Mouse (Mus musculus): ENCODE results near the gene Scn3b. TPM values are rescaled to one million over a fixed set of nuclear protein-coding genes. Genes with fewer than 3 reads are reported as not detected.

The Scn3b gene
- total RNA-seq (2018; cell fraction: chromatin; rRNA removed): 10 to 100 TPM in 1 of 26 experiments, 1 to 10 TPM in 21, under 1 TPM in 4; 0.55 to 10.7 (median 2.5) TPM
- 1 to 10 TPM; 1.3 to 8.7 (median 3.2) TPM for total RNA-seq (2018; cell fraction: cytosol; rRNA removed)
- total RNA-seq (2018; cell fraction: nucleus; rRNA removed): 10 to 100 TPM in 2 of 26 experiments, 1 to 10 TPM in 23, under 1 TPM in 1; 0.92 to 16.0 (median 3.5) TPM
- polyA plus RNA-seq (2018): 2.1 to 5.9 TPM (median 5.8 TPM) in 3 replicates

DNA sequence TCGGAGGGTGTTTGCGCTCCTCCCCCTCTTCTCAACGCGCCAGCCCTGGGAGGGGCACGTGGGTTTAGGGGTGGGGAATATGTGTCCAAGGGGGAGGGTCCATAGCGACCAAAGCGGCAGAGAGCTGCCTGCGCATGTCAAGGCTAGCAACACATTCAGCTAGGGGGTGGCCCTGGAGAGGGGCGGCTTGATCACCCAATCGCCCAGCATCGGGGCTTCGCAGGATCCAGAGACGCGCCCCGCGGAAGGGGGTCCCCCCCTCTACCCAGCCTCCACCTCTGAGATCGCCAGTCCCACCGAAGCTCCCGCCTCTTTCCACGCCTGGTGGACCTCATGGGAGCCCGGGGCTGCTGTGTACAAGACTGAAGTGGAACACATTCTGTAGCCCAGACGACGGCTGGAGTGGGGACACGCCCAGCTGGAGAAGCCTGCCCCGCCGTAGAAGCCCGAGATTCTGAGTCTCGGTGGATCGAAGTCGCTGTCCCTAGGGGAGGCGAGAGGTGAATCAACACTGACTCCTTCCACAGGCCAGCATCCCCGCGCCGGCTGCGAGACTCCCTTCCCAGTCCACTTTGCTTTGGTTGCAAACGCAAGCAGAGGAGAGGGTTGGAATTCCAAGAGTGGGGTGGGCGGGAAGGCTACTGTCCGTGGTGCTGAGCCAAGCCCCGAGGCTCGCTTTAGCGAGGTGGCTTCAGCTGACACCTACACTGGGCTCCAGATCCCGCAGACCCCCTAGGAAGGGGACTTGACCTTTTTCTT, at the start of gene Scn3b:
Gene Scn3b (plus strand): TSS at position 115 of the 759 bp plus-strand sequence.
- Histone ChIP-seq H3K27ac (no peak within 1 kb of the TSS), H3K36me3 (ENCODE audit: inconsistent target) (no peaks in the 10 kb centered on the region), H3K4me3 (ENCODE audit: inconsistent target) (peak within 1 kb of the TSS; percentile 28), H3K79me2 (ENCODE audit: inconsistent target) (no peaks in the 10 kb centered on the region)
- WGBS (ENCODE audit: missing documents): 4% methylated on average over 39 of the region's 42 CpGs

DNA sequence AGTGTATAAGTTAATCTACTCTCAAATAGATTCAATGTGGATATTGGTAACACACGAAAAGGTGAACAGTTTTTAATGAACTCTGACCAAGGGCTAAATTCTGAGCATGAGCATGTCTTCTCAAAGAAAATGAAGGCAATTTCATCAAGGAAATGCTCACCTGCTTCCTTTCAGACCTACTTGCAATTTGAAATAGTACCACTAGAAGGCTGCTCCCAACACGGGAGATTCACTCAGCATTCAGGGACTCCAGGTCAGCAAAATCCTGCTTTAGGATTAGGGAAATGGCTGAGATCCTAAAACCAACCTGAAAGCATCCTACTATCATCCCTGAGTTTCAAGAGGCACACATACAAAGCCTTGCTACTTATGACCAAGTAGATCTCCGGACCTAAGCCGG, 44.7 kb upstream of the Scn3b start:
- Histone ChIP-seq H3K79me2 (ENCODE audit: inconsistent target) (no peaks in the 10 kb centered on the region), H3K4me3 (ENCODE audit: inconsistent target) (no peak overlapping the region), H3K27ac (no peak overlapping the region), H3K36me3 (ENCODE audit: inconsistent target) (no peaks in the 10 kb centered on the region)
- WGBS (ENCODE audit: missing documents): 75% methylated on average over 4 of the region's 4 CpGs

DNA sequence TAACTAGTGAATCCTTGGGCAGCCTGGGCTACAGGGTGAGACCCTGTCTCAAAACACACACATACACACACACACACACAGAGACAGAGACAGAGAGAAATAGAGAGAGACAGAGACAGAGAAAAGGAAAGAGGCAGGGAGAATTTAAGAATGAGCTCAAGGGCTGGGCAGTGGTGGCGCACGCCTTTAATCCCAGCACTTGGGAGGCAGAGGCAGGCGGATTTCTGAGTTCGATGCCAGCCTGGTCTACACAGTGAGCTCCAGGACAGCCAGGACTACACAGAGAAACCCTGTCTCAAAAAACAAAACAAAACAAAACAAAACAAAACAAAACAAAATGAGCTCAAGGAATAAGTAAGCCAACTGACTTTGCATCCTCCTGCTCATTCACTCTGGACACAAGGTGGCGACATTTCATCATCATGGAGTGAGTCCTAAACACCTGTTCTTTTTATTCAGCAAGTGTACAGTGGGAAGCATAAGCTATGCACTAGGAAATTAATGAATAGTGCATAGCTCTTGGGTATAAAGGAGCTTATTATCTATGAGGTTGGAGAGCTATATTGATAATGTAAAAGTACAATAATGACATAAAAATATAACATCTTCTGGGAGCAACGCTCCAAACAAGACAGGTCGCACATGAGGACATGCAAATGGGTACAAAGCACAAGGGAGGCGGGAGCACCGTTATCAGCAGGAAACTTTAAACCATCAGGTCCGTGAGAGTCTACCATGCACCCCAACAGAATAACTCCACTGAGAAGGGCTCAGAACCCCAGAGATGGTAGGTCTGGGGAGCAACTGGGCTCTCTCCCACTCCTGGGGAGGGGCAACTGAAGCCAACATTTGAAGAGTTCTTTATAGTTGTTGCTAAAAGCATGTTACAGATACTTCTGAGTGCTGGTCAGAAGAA, 40.9 kb upstream of the Scn3b start:
- Histone ChIP-seq H3K36me3 (ENCODE audit: inconsistent target) (no peaks in the 10 kb centered on the region), H3K4me3 (ENCODE audit: inconsistent target) (no peak overlapping the region), H3K79me2 (ENCODE audit: inconsistent target) (no peaks in the 10 kb centered on the region), H3K27ac (no peak overlapping the region)
- WGBS (ENCODE audit: missing documents): 56% methylated on average over 10 of the region's 10 CpGs

DNA sequence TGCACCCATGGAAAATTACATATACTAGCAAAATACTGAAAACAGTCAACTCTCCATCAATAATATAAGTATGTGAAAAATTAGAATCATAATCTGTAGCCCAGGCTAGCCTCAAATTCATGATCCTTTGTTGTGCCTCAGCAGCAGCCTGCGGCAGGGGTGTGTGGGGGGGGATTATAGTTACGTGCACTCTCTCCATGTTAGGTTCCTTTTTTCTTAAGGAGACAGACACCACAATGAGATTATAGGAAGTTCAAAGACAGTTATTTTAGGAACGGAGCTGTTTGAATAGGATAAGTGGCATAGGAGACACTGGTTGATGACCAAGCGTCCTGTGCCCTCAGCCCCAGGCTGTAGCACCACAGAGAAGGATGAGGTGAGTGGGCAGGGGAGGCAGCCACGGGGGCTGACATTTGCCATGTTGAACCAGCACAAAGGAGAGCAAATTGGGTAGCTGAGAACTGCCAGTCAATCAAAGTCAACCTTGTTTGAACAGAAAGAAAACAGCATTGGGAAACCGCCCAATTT, 40.1 kb upstream of the Scn3b start:
- H3K79me2 ChIP-seq (ENCODE audit: inconsistent target): no peaks in the 10 kb centered on the region
- H3K36me3 ChIP-seq (ENCODE audit: inconsistent target): no peaks in the 10 kb centered on the region
- WGBS (ENCODE audit: missing documents): 15% methylated on average over 6 of the region's 6 CpGs
- H3K27ac ChIP-seq: no peak overlapping the region
- H3K4me3 ChIP-seq (ENCODE audit: inconsistent target): no peak overlapping the region

DNA sequence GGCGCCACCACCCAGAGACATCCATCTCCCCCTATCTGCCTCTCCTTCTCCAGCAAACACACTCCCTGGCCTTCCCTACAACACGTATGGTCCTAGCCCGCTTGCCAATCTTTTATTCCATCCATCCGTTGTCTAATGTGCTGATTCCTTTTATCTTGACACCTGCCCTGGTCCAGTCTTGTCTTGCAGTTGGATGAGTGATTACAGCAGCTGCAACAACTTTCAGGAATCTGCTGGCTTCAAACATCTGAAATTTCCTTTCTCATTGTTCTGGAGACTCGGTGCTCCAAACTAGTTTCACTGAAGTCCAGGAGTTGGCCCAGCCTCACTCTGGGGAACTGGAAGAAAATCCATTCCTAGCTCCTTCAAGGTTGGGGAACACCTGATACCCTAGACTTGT, 39.5 kb upstream of the Scn3b start:
- Histone ChIP-seq H3K4me3 (ENCODE audit: inconsistent target) (no peak overlapping the region), H3K36me3 (ENCODE audit: inconsistent target) (no peaks in the 10 kb centered on the region), H3K79me2 (ENCODE audit: inconsistent target) (no peaks in the 10 kb centered on the region), H3K27ac (no peak overlapping the region)
- WGBS (ENCODE audit: missing documents): 98% methylated on average over 5 of the region's 5 CpGs

DNA sequence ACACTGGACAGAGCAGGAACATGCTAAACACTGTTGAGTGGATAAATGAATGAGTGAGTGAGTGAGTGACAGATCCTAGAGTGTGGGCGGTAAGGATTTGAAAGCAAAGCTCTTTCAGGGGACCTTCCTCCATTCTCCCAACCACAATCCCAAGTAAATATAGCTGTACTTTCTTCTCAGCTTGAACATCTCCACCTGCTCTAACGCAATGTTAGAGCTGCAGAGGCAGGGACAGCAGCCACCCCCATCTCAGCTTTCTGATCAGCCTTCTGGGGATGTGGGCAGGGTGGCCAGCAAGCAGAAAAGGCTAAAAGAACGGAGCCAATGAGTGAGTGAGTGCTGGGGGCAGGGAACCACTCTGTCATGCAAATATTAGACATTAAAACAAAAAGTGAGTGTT, 38.0 kb upstream of the Scn3b start:
- no peaks in the 10 kb centered on the region for H3K36me3 ChIP-seq (ENCODE audit: inconsistent target)
- H3K79me2 ChIP-seq (ENCODE audit: inconsistent target): no peaks in the 10 kb centered on the region
- H3K4me3 ChIP-seq (ENCODE audit: inconsistent target): no peak overlapping the region
- no peak overlapping the region for H3K27ac ChIP-seq
- 93% methylated on average over 3 of the region's 3 CpGs for WGBS (ENCODE audit: missing documents)

DNA sequence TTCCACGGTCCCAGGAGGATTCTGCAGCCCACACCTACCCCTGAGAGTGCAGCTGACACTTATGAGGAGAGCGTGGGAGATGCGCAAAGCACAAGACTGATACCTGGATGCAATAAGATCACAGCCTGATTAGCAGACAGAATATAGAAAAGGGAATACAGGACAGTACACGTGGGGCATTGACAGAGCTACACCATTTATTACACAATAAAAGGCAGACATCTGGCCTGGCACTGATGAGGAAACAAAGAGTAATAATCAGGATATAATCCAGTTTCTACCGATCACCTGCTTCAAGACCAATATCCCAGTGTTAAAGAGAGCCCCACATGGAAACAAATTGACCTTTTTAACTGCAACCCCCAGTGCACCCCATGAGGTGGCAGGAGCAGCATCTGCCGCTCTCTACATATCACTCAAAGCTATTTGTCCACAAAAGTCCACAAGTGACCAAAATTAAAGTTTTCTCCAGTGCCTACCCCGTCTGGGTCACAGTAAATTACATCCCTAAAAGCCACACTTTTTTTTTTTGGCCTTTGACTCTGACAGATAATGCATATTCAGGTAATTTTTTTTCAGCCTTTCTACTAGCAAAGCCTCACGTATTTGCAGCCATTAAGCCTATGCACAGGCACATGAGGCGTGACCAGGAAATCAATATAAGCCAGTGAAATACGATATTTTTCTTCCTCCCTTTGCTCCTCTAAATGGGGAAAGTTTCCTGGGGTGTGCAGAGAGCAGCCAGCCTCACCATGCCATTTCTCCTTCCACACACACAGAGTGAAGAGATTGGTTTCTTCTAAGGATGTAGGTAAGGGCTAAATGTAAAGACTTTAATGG, 34.6 kb upstream of the Scn3b start:
- Histone ChIP-seq H3K4me3 (ENCODE audit: inconsistent target) (no peak overlapping the region), H3K79me2 (ENCODE audit: inconsistent target) (no peaks in the 10 kb centered on the region), H3K27ac (no peak overlapping the region), H3K36me3 (ENCODE audit: inconsistent target) (no peaks in the 10 kb centered on the region)
- WGBS (ENCODE audit: missing documents): 82% methylated on average over 10 of the region's 10 CpGs

DNA sequence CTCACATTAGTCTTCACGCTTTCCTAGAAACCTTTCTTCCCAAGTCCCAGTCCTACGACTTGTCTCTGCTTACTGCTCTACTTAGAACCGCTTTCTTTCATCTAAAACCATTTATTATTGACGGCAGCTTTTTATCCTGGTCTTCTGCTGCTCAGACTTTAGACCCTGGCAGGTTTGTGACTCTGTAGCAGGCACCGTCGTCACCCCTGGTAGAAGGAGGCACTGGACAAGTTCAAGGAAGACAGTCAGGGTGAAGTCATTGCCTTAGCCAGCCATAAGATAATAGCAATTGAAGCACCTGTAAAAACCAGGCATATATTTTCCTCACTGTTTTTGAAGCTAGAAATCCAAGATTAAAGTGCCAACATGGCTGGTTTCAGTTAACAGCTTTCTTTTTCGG, 33.8 kb upstream of the Scn3b start:
- no peak overlapping the region for H3K27ac ChIP-seq
- no peaks in the 10 kb centered on the region for H3K79me2 ChIP-seq (ENCODE audit: inconsistent target)
- H3K36me3 ChIP-seq (ENCODE audit: inconsistent target): no peaks in the 10 kb centered on the region
- 93% methylated on average over 7 of the region's 7 CpGs for WGBS (ENCODE audit: missing documents)
- no peak overlapping the region for H3K4me3 ChIP-seq (ENCODE audit: inconsistent target)

DNA sequence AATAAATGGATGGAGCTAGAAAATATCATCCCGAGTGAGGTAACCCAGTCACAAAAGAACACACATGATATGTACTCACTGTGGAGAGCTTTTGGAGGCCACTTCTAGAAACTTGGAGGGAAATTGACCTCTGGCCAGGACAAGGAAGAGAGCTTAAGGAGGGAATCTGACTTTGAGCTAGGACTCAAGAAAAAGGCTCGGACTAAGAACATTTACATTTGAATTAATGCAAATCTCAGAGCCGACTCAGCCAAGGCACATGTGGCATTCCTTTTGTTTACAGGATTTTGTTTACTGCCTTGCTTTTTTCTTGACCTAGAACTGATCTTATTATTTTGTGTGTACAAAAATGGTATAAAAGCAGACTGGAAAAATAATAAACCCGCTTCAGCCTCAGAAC, 29.3 kb upstream of the Scn3b start:
- WGBS (ENCODE audit: missing documents): 75% methylated on average over 4 of the region's 4 CpGs
- Histone ChIP-seq H3K27ac (no peak overlapping the region), H3K79me2 (ENCODE audit: inconsistent target) (no peaks in the 10 kb centered on the region), H3K36me3 (ENCODE audit: inconsistent target) (no peaks in the 10 kb centered on the region), H3K4me3 (ENCODE audit: inconsistent target) (no peak overlapping the region)

DNA sequence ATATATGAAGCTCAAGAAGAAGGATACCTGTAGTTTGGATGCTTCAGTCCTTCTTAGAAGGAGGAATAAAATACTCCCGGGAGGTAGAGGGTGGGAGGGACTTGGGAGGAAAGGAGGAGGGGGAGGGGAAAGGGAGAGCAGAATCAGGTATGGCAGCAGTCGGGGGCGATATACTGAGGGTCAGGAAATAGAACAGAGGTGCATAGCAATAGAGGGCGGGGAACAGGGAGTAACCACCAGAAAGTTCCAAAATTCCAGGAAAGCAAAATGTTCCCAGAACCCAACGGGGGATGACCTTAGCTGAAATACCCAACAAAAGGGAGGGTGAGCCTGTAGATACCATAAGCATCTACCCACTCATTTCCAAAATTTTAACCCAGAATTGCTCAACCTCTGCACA, 28.7 kb upstream of the Scn3b start:
- Histone ChIP-seq H3K79me2 (ENCODE audit: inconsistent target) (no peaks in the 10 kb centered on the region), H3K36me3 (ENCODE audit: inconsistent target) (no peaks in the 10 kb centered on the region), H3K4me3 (ENCODE audit: inconsistent target) (no peak overlapping the region), H3K27ac (no peak overlapping the region)
- 80% methylated on average over 5 of the region's 5 CpGs for WGBS (ENCODE audit: missing documents)

DNA sequence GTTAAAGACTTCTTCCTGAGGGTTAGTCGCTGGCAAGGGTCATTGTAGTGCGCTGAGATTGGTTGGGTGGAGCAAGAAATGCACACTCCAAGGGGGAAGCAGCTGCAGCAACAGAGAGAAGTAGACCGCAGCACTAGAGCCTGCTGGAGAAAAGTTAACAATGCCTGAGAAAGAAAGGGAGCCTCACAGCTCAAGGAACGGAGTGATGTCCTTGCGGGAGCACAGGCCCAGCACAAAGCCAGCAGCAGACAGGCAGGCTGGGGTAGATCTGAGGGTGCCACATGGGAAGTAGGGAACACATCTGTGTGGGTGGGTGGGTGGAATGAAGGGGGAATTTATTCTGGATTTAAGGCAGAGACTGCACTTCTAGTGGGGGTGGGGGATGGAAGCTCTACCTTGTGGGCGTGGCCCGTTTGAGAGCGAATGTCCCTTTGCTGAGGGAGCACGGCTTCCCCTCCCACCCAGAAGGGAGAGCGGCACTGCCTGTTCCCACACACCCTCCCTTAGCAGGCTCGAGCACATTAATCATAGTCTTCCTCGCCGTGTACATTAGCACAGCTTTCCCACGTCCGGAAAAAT, 27.7 kb upstream of the Scn3b start:
- Histone ChIP-seq H3K27ac (no peak overlapping the region), H3K4me3 (ENCODE audit: inconsistent target) (peak overlapping the region; percentile 22), H3K36me3 (ENCODE audit: inconsistent target) (no peaks in the 10 kb centered on the region), H3K79me2 (ENCODE audit: inconsistent target) (no peaks in the 10 kb centered on the region)
- WGBS (ENCODE audit: missing documents): 8% methylated on average over 15 of the region's 15 CpGs

DNA sequence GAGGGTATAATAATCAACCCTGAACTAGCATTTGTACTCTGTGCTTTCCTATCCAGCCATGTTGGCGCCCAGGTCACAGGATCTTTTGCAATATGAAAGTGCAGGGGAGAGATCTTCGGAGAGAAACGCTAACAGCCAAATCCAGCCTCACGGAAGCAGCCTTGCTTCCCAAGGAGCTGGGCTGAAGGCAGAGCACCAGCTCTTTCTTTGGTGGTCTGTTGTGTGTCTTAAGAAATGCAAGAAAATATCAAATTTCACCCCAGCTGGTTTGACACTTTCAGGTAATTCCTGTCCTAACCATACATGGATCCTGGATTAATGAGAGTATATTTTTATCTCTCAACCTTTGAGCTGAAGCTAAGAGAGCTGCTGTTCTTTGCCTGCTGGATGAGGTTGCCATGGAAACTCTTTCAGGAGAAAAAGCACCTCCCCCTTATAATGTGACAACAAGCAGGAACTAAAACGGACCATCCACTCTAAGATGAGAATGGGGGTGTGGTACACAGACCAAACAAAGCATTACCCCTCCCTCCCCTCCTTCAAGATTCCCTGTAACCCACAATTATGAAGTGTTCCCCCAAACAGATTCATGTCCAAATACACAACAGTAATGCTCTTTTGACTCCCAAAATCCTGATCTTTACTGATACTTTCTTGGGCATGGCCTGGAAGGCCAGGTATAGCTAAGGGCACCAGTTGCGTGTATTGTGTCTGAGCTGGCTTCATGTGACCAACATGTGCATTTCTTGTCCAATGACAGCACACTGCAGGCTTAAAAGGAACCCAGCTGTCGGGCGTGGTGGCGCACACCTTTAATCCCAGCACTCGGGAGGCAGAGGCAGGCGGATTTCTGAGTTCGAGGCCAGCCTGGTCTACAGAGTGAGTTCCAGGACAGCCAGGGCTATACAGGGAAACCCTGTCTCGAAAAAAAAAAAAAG, 26.8 kb upstream of the Scn3b start:
- Histone ChIP-seq H3K79me2 (ENCODE audit: inconsistent target) (no peaks in the 10 kb centered on the region), H3K27ac (no peak overlapping the region), H3K36me3 (ENCODE audit: inconsistent target) (no peaks in the 10 kb centered on the region), H3K4me3 (ENCODE audit: inconsistent target) (peak overlapping the region; percentile 22)
- 25% methylated on average over 6 of the region's 13 CpGs for WGBS (ENCODE audit: missing documents)

DNA sequence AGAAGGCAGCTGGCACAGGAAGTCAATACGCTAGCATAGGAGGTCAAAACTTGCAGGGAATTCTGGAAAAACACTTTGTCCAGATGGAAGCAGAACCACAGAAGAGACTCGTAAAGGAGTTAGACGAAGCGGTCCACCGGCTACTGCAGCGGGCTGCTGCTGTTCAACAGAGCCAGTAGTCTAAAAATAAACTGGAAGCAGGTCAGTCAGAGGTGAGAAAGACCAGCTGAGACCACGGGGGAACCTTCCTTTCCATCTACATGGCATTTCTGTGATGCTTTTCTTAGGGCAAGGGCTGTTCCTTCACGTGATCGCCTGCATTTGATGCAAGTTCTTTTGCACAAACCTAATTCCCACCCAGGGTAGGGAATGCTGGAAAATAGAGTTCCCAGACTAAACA, 23.6 kb upstream of the Scn3b start:
- Histone ChIP-seq H3K79me2 (ENCODE audit: inconsistent target) (no peaks in the 10 kb centered on the region), H3K27ac (no peak overlapping the region), H3K4me3 (ENCODE audit: inconsistent target) (no peak overlapping the region), H3K36me3 (ENCODE audit: inconsistent target) (no peaks in the 10 kb centered on the region)
- WGBS (ENCODE audit: missing documents): 82% methylated on average over 9 of the region's 9 CpGs
